In genomic region chr11:88692374-88692773, GRCm38 (mm10) we compare ENCODE assay signal across 8 mouse cellular contexts. TPM values are rescaled to one million over a fixed set of nuclear protein-coding genes. Genes with fewer than 3 reads are reported as not detected.
DNase-seq lines count a peak whose midpoint lies in the region; ATAC-seq lines count a peak whose summit lies in the region.

No protein-coding gene starts in this region.

- DNase-seq in B cell, adult 2 months: peak; percentile 7 to 16
- peak; percentile 54 for DNase-seq in T-cell, adult 2 months (ENCODE audit: low spot score)
- DNase-seq in urinary bladder, adult 2 months (ENCODE audit: low spot score): no peak
- no peak for DNase-seq in kidney, adult 18-20 months
- no peak for DNase-seq in layer of hippocampus, adult 9-10 months (ENCODE audit: low spot score)

- ATAC-seq in granulocyte monocyte progenitor cell, adult 5-6 weeks (replicated peaks; ENCODE audit: poor library complexity, severe bottlenecking): peak; percentile 94
- ATAC-seq in megakaryocyte, adult 5-6 weeks (ENCODE audit: poor library complexity, severe bottlenecking): peak; percentile 71
- no peak for ATAC-seq in activated CD4-positive, CD25-positive, alpha-beta regulatory T cell, adult 4 months

RNA-seq across cellular contexts. Expression of gene Msi2, which starts 25.9 kb away (rescaled TPM):
- 35.2 and 39.6 TPM in 2 replicates for total RNA-seq in granulocyte monocyte progenitor cell, adult 5-6 weeks (2014; fragmentation: Nextera tagmentation)
- 33.6 and 34.7 TPM in 2 replicates for total RNA-seq in granulocyte monocyte progenitor cell, adult 5-6 weeks (2017)
- 5.3 and 5.7 TPM in 2 replicates for total RNA-seq in megakaryocyte, adult 5-6 weeks (2015)
- total RNA-seq in megakaryocyte, adult 5-6 weeks (2017): 7.8 and 14.4 TPM in 2 replicates
- polyA plus RNA-seq in activated CD4-positive, CD25-positive, alpha-beta regulatory T cell, adult 4 months (2017; shearing (Covaris generic)): 10 to 100 TPM; 21.6 to 25.6 TPM
- 44.7 and 47.1 TPM in 2 replicates for polyA plus RNA-seq in urinary bladder, adult 2 months (2012; rRNA removed)

Comparison
In these comparisons a context has a peak if more than half of its experiments do, and no peak if none do; other contexts are left out.
1. DNase-seq: peak in B cell, adult 2 months (2 of 2) and T-cell, adult 2 months (single experiment); none in urinary bladder, adult 2 months (single experiment), kidney, adult 18-20 months (single experiment) and layer of hippocampus, adult 9-10 months (single experiment).